Mouse (Mus musculus): ENCODE measurements at regions not wholly inside any gene's neighbourhood (a gene's known extent, or its start where the extent isn't known, plus 50 kb on each side); places are given as distances from the start of the nearest gene placed in this dataset.

- TF ChIP-seq NANOG (IDR thresholded peaks at IDR 0.05; ENCODE audit: borderline replicate concordance, low read length) (no peak), POU5F1 (IDR thresholded peaks at IDR 0.05; ENCODE audit: borderline replicate concordance, low read length) (no peak), CTCF (conservative IDR thresholded peaks at IDR 0.05; ENCODE audit: low read length) (no peak)
- H3K27me3 ChIP-seq (ENCODE audit: insufficient read depth, low read length), result no peaks in the 10 kb centered on the region
- H3K4me1 ChIP-seq (replicated peaks; ENCODE audit: low read depth, low read length), result peaks cover 14% of the 10 kb centered on the region
- no peak overlapping the region for H3K4me3 ChIP-seq (replicated peaks; ENCODE audit: low read length)
- H3K36me3 ChIP-seq (ENCODE audit: insufficient read depth, low read length), result no peaks in the 10 kb centered on the region
- H3K9me3 ChIP-seq (ENCODE audit: low read length), result peaks cover 30% of the 10 kb centered on the region
Observed at GRCm38 (mm10) chr12:54577235-54577634, 79.1 kb downstream of the Sptssa start.

GRCm38 (mm10) chr12:54576821-54577220 is 79.6 kb downstream of the Sptssa start:
- TF ChIP-seq CTCF (conservative IDR thresholded peaks at IDR 0.05; ENCODE audit: low read length) (no peak), NANOG (IDR thresholded peaks at IDR 0.05; ENCODE audit: borderline replicate concordance, low read length) (no peak), POU5F1 (IDR thresholded peaks at IDR 0.05; ENCODE audit: borderline replicate concordance, low read length) (no peak)
- H3K36me3 ChIP-seq (ENCODE audit: insufficient read depth, low read length), result no peaks in the 10 kb centered on the region
- peaks cover 26% of the 10 kb centered on the region for H3K9me3 ChIP-seq (ENCODE audit: low read length)
- no peak overlapping the region for H3K4me3 ChIP-seq (replicated peaks; ENCODE audit: low read length)
- no peaks in the 10 kb centered on the region for H3K27me3 ChIP-seq (ENCODE audit: insufficient read depth, low read length)
- H3K4me1 ChIP-seq (replicated peaks; ENCODE audit: low read depth, low read length), result peaks cover 14% of the 10 kb centered on the region

- Histone ChIP-seq H3K27me3 (ENCODE audit: insufficient read depth, low read length) (peaks cover 5% of the 10 kb centered on the region), H3K9me3 (ENCODE audit: low read length) (no peaks in the 10 kb centered on the region; the same call in 1 of the 2 replicates), H3K4me3 (replicated peaks; ENCODE audit: low read length) (no peak overlapping the region), H3K36me3 (ENCODE audit: insufficient read depth, low read length) (no peaks in the 10 kb centered on the region), H3K4me1 (replicated peaks; ENCODE audit: low read depth, low read length) (peaks cover 14% of the 10 kb centered on the region)
- no peak for TF ChIP-seq NANOG (IDR thresholded peaks at IDR 0.05; ENCODE audit: borderline replicate concordance, low read length)
- TF ChIP-seq POU5F1 (IDR thresholded peaks at IDR 0.05; ENCODE audit: borderline replicate concordance, low read length), result no peak
Observed at GRCm38 (mm10) chr12:54572866-54573265, 83.5 kb downstream of the Sptssa start.

- TF ChIP-seq POU5F1 (IDR thresholded peaks at IDR 0.05; ENCODE audit: borderline replicate concordance, low read length) (no peak), CTCF (conservative IDR thresholded peaks at IDR 0.05; ENCODE audit: low read length) (no peak), NANOG (IDR thresholded peaks at IDR 0.05; ENCODE audit: borderline replicate concordance, low read length) (no peak)
- Histone ChIP-seq H3K27me3 (ENCODE audit: insufficient read depth, low read length) (peaks cover 20% of the 10 kb centered on the region), H3K4me1 (replicated peaks; ENCODE audit: low read depth, low read length) (peaks cover 4% of the 10 kb centered on the region; the same call in 1 of the 2 replicates), H3K9me3 (ENCODE audit: low read length) (no peaks in the 10 kb centered on the region; the same call in 1 of the 2 replicates), H3K36me3 (ENCODE audit: insufficient read depth, low read length) (no peaks in the 10 kb centered on the region), H3K4me3 (replicated peaks; ENCODE audit: low read length) (no peak overlapping the region)
Observed at GRCm38 (mm10) chr12:54568078-54568931, 88.1 kb downstream of the Sptssa start.

GRCm38 (mm10) chr12:54567426-54567790 is 89.0 kb downstream of the Sptssa start:
- Histone ChIP-seq H3K4me3 (replicated peaks; ENCODE audit: low read length) (peak overlapping the region; percentile 46), H3K36me3 (ENCODE audit: insufficient read depth, low read length) (no peaks in the 10 kb centered on the region), H3K9me3 (ENCODE audit: low read length) (no peaks in the 10 kb centered on the region; the same call in 1 of the 2 replicates), H3K27me3 (ENCODE audit: insufficient read depth, low read length) (peaks cover 20% of the 10 kb centered on the region), H3K4me1 (replicated peaks; ENCODE audit: low read depth, low read length) (peaks cover 4% of the 10 kb centered on the region; the same call in 1 of the 2 replicates)
- TF ChIP-seq POU5F1 (IDR thresholded peaks at IDR 0.05; ENCODE audit: borderline replicate concordance, low read length), result no peak
- no peak for TF ChIP-seq CTCF (conservative IDR thresholded peaks at IDR 0.05; ENCODE audit: low read length)
- TF ChIP-seq NANOG (IDR thresholded peaks at IDR 0.05; ENCODE audit: borderline replicate concordance, low read length), result no peak

DNA sequence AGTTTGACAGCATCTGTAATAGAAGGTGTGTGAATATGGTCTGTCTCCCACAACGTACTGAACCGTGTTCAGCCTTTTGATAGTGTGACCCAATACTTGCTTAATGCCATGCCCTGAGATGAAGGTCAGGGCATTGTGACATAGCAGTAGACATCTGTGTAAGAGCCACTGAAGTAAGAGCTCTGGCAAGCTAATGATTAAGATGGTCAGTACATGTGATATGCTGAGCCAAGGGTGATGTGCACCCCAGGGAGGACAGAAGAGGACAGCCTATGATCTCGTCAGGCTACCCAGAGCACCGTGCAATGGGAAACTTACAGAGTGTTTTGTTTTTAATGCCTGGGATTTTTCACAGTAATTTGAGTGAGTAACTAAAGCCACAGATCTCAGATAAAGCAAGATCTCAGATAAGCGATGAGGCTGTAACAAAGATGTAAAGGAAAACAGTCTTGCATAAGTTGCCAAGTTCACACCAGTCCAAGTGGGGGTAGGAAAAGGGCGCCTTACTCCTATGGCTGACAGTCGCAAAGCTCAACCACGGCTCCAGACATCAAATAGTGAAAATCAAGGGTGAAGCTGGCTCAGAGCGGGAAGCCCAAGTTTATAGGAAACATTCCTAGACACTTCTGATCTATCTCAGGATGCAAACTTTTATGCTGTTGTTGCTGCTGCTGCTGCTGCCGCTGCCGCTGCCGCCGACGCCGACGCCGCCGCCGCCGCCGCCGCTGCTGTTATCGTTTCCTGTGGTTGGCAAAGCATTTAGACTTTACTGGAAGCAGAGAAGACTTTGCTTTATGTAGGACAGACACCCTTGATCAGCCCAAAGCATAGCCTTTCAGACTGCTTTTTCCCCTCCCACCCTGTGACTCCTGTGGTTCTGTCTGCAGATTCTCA is 89.6 kb downstream of the Sptssa start:
- no peaks in the 10 kb centered on the region for H3K36me3 ChIP-seq (ENCODE audit: insufficient read depth, low read length)
- peaks cover 4% of the 10 kb centered on the region; the same call in 1 of the 2 replicates for H3K4me1 ChIP-seq (replicated peaks; ENCODE audit: low read depth, low read length)
- no peaks in the 10 kb centered on the region; the same call in 1 of the 2 replicates for H3K9me3 ChIP-seq (ENCODE audit: low read length)
- H3K4me3 ChIP-seq (replicated peaks; ENCODE audit: low read length), result peak overlapping the region; percentile 46
- TF ChIP-seq NANOG (IDR thresholded peaks at IDR 0.05; ENCODE audit: borderline replicate concordance, low read length) (no peak), POU5F1 (IDR thresholded peaks at IDR 0.05; ENCODE audit: borderline replicate concordance, low read length) (no peak), CTCF (conservative IDR thresholded peaks at IDR 0.05; ENCODE audit: low read length) (no peak)
- H3K27me3 ChIP-seq (ENCODE audit: insufficient read depth, low read length), result peaks cover 20% of the 10 kb centered on the region

DNA sequence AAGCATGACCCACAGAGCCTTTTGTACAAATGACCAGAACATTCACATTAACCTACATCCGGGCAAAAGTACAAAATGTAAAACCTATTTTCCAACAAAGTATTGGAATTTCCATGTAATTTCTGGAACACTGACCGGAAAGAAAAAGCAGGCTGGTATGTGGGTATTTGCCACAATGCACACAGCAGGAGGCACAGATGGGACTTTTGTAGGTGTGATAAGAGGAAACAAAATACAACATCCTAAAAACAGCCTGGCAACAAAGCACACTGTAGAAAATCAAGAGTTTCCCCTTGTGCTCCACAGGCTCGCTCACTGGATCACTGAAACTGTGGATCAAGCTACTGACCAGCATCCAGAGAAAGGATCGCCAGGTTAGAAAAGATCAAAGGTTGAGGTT is 94.4 kb downstream of the Sptssa start:
- no peak overlapping the region for H3K4me3 ChIP-seq (replicated peaks; ENCODE audit: low read length)
- peaks cover 9% of the 10 kb centered on the region for H3K27me3 ChIP-seq (ENCODE audit: insufficient read depth, low read length)
- no peaks in the 10 kb centered on the region; the same call in 1 of the 2 replicates for H3K9me3 ChIP-seq (ENCODE audit: low read length)
- TF ChIP-seq CTCF (conservative IDR thresholded peaks at IDR 0.05; ENCODE audit: low read length) (no peak), POU5F1 (IDR thresholded peaks at IDR 0.05; ENCODE audit: borderline replicate concordance, low read length) (no peak), NANOG (IDR thresholded peaks at IDR 0.05; ENCODE audit: borderline replicate concordance, low read length) (no peak)
- H3K36me3 ChIP-seq (ENCODE audit: insufficient read depth, low read length), result no peaks in the 10 kb centered on the region
- no peaks in the 10 kb centered on the region; the same call in 1 of the 2 replicates for H3K4me1 ChIP-seq (replicated peaks; ENCODE audit: low read depth, low read length)

- H3K4me3 ChIP-seq (replicated peaks; ENCODE audit: low read length), result no peak overlapping the region
- TF ChIP-seq POU5F1 (IDR thresholded peaks at IDR 0.05; ENCODE audit: borderline replicate concordance, low read length), result no peak
- peak; percentile 56 for TF ChIP-seq CTCF (conservative IDR thresholded peaks at IDR 0.05; ENCODE audit: low read length)
- no peaks in the 10 kb centered on the region for H3K27me3 ChIP-seq (ENCODE audit: insufficient read depth, low read length)
- no peaks in the 10 kb centered on the region for H3K4me1 ChIP-seq (replicated peaks; ENCODE audit: low read depth, low read length)
- peaks cover 2% of the 10 kb centered on the region; the same call in 1 of the 2 replicates for H3K9me3 ChIP-seq (ENCODE audit: low read length)
- no peaks in the 10 kb centered on the region for H3K36me3 ChIP-seq (ENCODE audit: insufficient read depth, low read length)
Observed at GRCm38 (mm10) chr12:54558106-54558505, 98.3 kb downstream of the Sptssa start.

Measured in E14TG2a.4 (cell line).